Mouse (Mus musculus) E14TG2a.4 (cell line): Measurements from ENCODE around the gene Cwf19l1.

Experiments
- CTCF ChIP-seq: conservative IDR thresholded peaks from 2 replicates; pipeline ENCODE4 v1.5.1; 2014; ENCODE audit warnings: low read length
- NANOG ChIP-seq: IDR thresholded peaks from 2 replicates; pipeline ENCODE4 v1.6.1; 2014; ENCODE audit warnings: borderline replicate concordance, low read length, mixed read lengths
- POU5F1 ChIP-seq: IDR thresholded peaks from 2 replicates; pipeline ENCODE4 v1.6.1; 2014; ENCODE audit warnings: low read length, borderline replicate concordance

GRCm38 (mm10) chr19:44104393-44104792 lies 31.3 kb downstream of the Cwf19l1 start:
- no peak for TF ChIP-seq CTCF
- TF ChIP-seq NANOG: no peak
- no peak for TF ChIP-seq POU5F1
